Mouse (Mus musculus) spleen, embryonic (tissue): ENCODE results near the gene Hrh2.

ENCODE experiments used
- CTCF ChIA-PET: fragments of 350-600 bp; sonication (Branson Sonifier 250); formaldehyde crosslinking; loops from one replicate; lab custom pipeline; 2022; lab: Charles Lee

The Hrh2 gene

DNA sequence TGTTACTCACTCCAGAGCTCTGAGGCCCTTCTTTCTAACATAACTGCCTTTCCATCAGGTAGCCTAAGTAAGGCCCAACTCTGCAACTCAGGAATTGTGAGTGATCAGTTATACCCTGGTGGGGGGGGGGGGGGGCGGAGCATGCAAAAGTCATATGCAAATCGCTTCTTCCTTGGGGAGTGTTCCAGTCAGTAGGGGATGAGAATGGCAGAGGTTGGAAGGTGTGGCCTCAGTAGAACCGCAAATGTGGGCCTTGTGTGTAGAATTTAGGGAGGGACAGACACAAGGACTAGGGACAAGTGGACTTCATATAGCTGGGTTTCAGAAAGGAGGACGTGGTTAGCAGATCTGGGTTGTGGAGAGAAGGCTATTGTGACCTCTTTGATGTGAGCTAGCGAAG, 23.3 kb downstream of the Hrh2 start:
- CTCF ChIA-PET = no interaction called here

DNA sequence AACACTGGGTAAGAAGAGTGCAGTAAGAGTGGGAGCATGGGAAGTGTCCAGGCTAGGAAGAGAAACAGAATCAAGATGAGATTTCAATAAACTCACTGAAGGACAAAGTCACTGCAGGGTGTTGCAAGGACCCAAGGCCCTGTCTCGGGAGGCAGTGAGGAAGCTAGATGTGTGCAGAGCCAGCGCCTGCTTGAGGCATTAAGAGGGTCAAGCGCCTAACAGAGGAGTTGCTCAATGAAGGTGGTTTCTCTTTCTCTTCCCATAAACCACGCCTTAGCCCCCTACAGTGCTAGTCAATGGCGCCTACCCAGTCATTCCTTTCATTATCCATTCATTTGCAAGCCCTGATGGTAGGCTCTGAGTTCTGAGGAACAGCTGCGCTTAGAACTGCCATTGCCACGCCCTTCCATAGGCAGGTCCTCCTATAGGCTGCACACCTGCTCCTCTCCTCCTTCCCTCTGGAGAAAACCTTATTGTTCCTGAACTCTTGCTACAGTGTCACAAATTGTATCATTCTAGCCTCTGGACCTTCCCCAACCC, 23.9 kb downstream of the Hrh2 start:
- CTCF ChIA-PET = no interaction called here

DNA sequence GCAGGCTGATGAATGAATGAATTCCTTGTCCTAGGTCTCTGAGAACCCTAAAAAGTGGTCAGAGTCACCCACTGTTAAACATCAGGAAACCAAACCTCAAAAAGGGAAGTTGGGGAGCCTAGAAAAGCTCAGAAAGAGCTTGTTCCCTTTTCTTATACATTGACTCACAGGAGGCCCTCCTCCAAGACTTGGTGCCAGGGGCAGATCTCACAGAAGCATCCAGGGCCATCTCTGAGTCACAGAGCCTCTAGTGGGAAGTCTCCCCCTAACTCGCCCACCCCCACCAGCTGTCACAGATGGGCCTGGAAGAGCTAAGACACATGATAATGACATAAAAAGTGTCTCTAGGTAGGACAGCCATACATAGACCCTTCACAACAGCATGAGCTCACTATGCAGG, 26.4 kb downstream of the Hrh2 start:
- CTCF ChIA-PET = interaction anchor here (0.5 to 0.7 kb wide), 3 partner anchors 40 to 1409 kb away, joined by 3 read pairs; no protein-coding TSS in a partner anchor

DNA sequence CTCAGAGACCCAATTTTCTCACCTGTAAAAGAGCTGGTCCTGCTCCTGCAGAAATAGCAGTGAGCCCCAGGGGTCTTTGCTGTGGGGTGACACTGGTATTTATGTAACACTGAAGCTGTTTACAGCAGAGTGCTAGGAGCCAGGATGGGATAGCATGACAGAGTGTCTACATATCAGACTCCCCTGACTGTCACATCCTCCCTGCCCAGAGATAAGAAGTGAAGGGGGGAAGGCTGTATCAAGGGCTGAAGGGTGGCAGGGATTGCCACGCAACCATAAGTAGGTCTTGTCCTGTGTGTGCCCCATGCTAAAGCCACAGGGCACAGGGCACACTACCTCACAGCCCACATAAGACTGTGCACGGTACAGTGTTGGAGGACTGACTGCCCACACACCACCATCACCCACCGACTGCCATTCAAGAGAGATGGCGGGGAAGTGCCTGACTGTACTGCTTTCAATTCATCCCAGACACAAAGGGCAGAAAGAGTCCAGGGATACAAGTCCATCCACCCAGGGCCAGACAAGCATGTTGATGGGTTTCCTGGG, 29.8 kb downstream of the Hrh2 start:
- CTCF ChIA-PET = no interaction called here

DNA sequence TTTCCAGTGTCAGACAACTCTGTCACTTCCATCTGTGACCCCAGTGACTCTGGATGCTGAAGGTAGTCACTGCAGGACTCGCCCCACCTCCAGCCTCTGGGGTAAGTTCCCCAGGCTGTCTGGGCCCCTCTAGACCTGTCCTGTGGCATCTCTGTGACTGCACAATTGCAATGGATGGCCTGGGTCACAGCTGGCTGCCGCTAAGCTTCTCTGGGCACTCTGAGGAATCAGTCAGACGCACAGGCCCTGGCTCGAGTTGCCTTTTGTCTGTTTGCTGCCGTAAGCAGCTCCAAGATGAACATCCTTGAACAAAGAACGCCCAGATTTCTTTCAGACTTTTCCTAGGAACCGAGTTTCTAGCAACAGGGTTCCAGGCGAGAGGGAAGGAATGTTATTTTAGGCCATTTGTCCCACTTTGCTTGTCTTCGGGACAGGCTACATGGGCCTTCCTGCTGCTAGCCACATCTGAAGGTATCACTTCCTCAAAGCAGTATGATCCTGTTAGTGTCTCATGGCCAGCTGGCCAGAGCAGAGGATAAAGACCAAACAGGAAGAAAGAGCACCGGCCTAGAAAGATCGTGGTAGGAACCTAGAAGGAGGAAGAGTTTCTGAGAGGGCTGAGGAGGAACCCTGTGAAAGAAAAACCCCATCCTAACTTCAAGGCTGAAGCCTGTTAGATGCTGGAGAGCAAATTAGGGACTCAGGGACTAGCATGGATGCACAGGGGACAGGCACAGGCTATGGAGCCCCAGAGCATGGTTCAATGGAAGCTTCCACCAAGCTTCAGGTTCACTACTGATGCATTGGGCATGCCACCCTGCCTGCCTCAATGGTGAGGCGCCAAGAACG, 31.2 kb downstream of the Hrh2 start:
- CTCF ChIA-PET = no interaction called here

DNA sequence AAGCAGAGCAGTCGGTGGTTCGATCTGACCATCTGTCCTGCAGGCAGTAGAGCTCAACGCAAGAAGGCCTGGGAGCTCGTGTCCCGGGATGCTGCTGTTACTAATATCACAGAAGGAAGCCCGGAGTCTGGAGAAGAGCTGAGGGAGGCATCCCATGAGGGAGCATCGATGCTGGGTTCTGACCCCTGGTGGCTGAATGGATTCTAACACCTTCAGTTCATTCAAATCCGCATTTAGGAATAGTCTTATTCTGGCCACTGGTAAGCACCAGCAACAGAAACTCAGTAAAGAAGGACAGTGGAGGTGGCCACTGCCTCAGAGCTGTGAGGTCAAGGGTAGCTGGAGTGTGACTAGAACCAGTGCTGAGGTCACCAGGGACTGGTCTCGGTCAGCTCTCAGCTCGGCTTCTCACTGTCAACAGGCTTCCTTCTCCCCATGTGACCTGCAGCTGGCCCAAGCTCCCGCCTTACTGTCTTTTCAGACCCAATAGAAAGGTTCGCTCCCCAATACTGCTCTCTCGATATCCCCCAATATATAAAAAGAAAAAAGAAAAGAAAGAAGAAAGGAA, 36.1 kb downstream of the Hrh2 start:
- CTCF ChIA-PET = interaction anchor here (0.6 to 0.9 kb wide), 2 partner anchors 11 to 114 kb away, joined by 3 to 4 read pairs; no protein-coding TSS in a partner anchor

DNA sequence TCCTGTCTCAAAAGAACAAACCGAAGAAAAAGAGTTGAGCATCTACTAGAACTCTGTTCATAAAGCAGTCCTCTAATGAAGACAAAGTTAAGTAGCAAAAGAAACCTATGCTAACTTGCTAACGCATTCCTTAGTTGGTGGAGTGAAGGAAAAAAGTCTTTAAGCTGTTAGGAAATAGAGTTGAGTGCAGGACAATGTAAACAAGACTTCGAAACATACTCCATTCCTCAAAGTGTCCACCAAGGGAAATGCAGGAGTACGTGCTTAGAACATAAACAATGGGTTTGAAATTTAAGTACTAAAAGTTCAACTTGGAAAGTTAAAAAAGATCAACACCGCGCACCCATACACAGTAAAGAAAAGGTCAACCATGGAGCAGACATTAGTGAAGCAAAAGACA, 38.2 kb downstream of the Hrh2 start:
- CTCF ChIA-PET = no interaction called here

DNA sequence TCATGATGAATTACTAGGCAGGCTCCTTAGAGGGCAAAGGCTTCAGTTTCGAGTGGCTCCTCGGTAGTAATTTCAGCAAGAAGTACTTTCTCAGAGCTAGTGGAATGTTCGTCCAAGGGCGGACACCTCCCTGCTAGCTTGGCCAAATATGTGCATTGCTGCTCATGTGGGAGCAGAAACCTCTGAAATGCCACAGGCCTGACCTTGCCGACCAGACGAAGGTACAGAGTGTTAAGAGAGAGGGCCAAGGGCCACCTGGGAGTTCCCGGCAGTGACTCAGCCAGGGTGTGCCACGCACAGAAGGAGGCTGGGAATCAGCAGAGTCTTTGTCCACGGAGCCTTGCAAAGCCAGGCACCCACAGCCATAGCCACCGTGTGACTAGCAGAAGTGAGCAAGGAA, 39.9 kb downstream of the Hrh2 start:
- CTCF ChIA-PET = no interaction called here

DNA sequence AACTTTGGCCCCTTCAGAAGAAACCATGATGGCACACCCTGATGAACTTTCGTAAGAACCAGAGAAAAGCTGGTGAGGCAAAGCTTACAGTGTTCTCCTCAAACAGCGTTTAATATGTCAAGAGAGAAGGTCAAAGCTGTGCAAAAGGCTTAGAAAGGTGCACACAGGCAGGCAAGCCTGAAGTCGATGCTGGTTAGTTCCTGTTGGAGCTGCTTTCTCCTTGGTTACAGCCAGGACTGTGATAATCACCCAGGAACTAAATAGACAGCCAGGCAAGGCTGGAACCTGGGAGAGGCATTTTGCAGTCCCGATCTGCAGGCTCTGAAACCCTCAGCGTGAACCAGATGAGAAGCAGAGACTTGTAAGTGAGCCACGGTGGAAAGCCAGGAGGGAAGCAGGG, 45.6 kb downstream of the Hrh2 start:
- CTCF ChIA-PET = interaction anchor here (1.7 kb wide), 1 partner anchor 124 kb away, joined by 3 read pairs; no protein-coding TSS in a partner anchor

DNA sequence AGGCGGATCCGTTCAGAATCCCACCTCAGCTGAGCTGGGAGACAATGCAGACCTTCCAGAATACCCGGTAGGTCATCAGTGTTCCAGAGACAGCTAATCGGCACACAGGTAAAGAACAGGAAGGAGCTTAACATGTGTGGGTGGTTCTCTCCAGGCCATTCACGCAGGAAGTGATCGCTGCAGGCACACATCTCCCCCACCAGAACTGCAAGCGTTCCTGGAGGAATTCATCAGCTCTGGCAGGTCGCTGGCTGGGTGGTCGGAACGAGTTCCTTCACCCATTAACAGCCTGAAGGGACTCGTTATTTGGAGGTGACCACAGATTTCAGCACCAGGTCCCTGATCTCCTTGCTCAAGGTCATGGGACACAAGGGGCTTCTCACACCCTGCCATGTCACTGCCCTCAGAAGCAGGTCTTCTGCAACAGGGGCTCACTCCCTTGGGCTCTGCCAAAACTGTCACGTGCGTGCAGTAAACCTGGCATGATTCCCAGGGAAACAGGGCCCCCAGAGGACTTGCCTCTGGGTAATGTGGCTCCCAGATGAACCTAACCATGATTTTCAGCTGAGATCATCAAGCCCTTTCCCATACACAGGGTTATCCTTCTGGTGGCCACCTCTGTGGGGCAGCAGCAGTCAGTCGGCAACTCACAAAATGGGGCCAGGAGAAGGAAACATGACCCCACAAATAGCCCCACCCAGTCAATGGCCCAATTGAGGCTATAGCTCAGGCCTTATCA, 46.8 kb downstream of the Hrh2 start:
- CTCF ChIA-PET = no interaction called here

DNA sequence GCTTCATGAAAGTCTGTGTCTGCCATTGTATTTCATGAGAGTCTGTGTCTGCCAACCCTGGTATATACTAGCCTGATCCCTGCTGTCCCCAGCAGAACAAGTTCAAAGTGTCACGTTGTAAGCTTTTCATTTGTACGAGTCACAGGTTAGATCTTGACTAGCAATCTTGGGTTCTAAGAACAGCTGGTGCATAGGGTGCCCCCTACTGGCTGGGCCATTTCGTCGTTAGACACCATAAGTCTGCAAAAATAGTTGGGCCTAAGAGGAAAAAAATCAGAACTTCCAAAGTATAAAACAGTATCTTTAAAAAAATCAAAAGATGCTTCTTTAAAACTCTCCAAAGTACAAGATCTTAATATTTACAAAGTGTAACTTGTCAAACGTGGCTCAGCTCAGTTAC, 50.5 kb downstream of the Hrh2 start:
- CTCF ChIA-PET = interaction anchor here (0.6 to 1.0 kb wide), 5 partner anchors 127 to 201 kb away, joined by 3 to 5 read pairs (median 3); no protein-coding TSS in a partner anchor

DNA sequence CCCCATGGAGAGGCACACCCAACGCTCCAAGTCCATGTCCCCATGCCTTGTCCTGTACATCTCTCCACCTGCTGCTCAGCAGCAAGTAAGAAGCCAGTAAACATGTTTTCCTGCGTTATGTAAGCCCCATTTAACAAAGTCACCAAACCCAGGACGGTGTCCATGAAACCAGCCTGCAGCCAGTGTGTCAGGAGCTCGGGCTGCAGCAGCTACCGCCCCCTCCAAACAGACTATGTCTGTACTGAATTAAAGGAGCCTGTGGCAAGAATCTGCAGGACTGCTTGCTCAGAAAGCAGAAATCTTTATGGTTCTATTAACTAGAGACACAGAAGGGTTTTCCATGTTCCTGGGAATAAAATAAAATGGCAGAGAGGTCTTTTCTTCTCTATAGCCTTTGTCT, 53.3 kb downstream of the Hrh2 start:
- CTCF ChIA-PET = interaction anchor here (0.6 kb wide), 1 partner anchor 131 kb away, joined by 3 read pairs; no protein-coding TSS in a partner anchor

DNA sequence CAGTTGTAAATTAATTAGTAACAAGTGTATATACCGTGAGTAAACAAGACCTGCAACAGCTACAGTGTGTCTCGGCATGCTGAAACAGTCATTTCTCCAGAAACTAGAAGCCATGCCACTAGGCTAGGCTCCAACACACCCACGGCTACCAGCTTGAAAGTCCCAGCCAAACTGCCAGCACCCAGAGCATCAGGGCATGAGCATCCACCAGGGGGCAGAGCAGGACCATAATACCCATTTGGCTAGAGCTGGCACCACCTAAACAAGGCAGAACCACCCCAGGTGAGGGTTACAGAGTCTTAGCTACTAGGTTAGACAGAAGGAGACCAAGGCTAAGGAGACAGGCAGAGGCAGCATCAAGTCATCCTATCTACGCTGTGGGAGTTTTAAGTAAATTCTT, 55.6 kb downstream of the Hrh2 start:
- CTCF ChIA-PET = interaction anchor here (0.9 to 1.9 kb wide), 3 partner anchors 125 to 273 kb away, joined by 3 to 13 read pairs (median 3); no protein-coding TSS in a partner anchor

DNA sequence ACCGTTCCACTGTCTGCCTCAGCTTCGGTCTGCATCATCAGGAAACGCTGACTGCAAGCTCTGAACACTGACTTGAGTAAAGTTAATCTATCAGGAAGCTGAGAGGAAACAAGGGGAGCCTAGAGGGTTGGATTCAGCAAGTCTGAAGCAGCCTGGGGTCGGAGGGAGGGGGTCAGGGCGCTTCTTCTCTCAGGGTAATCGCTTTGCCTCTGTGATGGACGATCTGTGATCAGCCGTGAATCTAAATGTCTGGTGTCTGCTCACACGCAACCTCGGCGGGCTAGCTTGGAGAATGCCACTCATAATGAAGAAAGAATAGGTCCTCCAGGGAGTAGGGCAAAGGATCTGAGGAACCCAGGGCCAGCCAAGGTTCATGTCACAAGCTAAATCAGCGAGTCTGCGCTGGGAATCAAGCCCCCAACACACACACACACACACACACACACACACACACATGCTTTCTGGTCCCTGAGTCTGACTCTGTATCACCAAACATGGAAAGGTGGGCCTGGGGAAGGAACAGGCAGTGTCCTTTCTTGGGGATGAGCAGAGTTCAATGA, 56.6 kb downstream of the Hrh2 start:
- CTCF ChIA-PET = interaction anchor here (0.6 to 0.9 kb wide), 2 partner anchors 40 to 124 kb away, joined by 3 read pairs; no protein-coding TSS in a partner anchor

DNA sequence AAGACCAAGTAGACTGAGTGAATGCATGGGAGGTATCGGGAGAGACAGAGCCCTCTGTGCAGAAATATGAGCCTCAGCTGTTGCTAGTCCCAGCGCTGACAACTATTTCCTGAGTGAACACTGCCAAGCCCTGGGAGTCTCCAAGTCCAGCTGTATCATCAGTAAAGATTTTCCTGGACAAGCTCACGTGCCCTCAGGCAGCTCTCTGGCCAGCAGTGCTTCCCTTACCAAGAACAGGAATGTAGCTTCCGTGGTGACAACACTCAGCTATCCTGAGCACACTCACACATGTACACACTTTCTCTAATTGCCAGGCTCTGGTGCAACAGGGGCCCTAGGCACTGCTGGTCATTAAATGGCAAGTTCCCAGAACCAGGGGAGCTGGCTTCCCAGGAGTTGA, 57.1 kb downstream of the Hrh2 start:
- CTCF ChIA-PET = no interaction called here

DNA sequence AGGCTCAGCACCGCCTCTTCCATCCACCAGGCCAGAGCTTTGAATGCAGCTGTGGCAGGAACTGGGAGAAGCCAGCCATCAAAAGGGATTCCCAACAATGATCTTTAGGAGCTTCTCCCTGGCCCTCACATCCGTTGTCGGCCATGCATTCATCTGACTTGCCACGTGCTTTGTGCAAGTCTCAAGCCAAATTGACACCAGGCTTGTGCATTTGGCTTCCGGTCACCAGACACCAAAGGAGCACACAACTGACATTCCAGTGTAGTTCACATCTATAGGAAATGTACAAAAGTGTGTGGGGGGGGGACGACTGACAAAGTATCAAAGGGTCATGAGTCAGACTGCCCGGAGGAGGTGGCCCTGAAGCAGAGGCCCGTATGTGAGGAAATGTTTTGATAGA, 58.4 kb downstream of the Hrh2 start:
- CTCF ChIA-PET = interaction anchor here (0.6 kb wide), 1 partner anchor 96 kb away, joined by 7 read pairs; no protein-coding TSS in a partner anchor

DNA sequence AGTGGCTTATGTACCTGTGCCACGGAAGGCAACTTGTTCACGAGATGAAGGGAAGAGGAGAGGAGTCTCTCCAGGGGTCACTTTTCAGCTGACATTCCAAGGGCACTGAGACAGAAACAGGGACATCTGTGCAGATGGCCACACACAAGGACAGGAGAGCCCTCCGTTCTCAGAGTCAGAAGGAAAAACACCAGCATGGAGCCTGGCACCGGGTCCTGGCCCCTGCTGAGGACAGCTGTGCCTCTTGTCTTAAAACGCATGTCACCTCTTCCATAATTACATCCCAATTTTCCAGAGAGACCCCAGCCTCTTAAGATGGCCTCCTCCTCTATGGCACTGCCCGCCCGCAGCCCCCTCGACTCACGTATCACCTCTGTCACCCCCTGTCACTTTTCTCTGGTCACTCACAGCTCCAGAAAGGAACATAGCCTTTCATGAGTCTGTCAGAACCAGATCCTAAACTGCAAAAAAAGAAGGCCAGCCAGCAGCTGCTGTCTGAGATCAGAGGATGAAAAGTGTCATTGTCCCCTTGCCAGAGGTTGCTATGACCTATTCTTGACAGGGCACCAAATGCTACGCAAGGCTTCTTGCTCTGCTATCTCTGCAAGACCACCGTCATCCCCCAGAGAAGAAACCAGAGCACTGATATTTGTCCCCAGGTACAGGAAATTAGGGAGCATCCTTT, 59.8 kb downstream of the Hrh2 start:
- CTCF ChIA-PET = no interaction called here

DNA sequence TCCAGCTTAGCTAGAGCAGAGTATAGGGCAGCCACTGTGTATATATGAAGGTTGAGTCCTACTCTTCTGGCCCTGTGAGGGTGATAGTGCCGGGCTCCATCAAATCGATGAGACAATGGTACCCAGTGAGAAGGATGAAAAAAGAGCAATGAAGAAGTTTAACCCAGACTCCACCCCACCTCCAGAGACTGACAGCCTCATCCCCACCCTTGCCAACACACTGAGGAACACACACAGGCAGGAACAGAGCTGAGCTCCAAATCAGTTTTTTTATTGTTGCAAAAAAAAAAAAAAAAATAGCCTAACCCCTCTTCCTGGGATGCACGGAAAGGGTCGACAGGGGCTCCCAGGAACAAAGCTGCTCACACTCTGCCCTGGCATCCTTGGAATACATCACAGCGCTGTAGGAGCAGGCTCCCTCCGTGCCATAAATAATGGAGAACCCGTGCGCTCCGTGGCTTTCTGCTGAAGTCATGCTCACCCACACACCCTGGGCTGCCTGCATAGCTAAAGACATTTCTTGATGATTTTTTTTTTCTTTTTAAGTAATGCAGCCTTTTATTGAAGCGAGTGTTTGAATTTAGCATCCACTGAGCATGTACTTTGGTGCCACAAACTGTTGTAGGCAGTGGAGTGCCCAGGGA, 65.8 kb downstream of the Hrh2 start:
- CTCF ChIA-PET = no interaction called here

DNA sequence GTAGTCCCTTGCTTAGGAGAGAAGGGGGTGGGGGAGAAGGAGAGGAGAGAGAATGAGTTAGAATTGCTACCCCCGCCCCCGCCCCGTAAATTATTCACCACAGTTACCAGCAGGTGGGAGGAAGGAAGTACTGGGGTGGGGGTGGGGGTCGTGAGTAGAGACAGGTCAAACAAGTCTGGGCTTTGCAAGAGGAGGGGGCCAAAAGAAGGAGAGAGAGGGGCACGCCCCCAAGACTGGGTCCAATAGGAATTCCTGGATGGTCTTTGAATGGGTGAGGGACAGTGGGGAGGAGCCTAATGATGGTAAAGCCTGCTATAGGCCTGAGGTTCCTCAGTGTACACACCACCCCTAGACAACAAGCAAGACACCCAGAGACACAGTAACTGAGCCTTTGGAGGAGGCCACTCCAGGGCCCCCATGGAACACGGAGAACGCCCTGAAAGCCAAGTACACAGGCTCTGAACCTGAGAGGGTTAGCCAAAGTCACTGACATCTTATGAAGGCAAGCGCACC, 66.4 kb downstream of the Hrh2 start:
- CTCF ChIA-PET = no interaction called here

DNA sequence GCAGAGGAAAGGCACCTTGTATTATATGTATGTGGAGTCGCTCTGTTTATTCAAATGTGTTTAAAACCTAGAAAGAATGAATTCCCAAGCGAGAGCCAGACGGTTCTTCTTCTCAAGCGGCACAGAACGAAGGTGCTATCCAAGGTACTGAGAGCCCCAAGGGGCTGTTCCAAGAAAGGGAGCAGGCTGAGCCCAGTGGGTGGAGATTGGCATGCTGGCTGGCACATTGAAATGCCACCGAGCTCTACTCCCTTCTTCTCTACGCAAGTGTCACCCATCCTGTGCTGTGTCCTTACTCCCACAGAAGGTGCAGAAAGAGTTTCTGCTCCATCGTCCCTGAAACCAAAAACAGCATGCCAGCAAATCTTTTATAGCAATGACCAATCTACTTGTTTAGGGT, 68.4 kb downstream of the Hrh2 start:
- CTCF ChIA-PET = interaction anchor here (0.8 kb wide), 1 partner anchor 14 kb away, joined by 3 read pairs; no protein-coding TSS in a partner anchor
